Mouse (Mus musculus) embryonic facial prominence, embryonic 10.5 days (tissue): ENCODE results near the gene Gm20683. TPM values are rescaled to one million over a fixed set of nuclear protein-coding genes. Genes with fewer than 3 reads are reported as not detected.

Experiments used
- DNase-seq: peaks from one replicate; pipeline ENCODE4 v3.0.0-alpha.2; 2017; ENCODE audit warnings: low spot score
- H3K27ac ChIP-seq: fragments of 300-500 bp; sonication (generic); replicated peaks from 2 replicates; pipeline ENCODE4 v1.5.1; 2016; ENCODE audit warnings: mild to moderate bottlenecking
- H3K27me3 ChIP-seq: fragments of 300-500 bp; sonication (generic); replicated peaks from 2 replicates; pipeline ENCODE4 v1.6.1; 2016; ENCODE audit warnings: low read depth, mild to moderate bottlenecking; ENCODE audit not compliant: poor library complexity, severe bottlenecking
- H3K36me3 ChIP-seq: fragments of 300-500 bp; sonication (generic); replicated peaks from 2 replicates; pipeline ENCODE4 v1.6.1; 2016; ENCODE audit warnings: mild to moderate bottlenecking, moderate library complexity
- H3K4me1 ChIP-seq: fragments of 300-500 bp; sonication (generic); 2 replicates; pipeline ENCODE4 v1.6.1; 2016
- H3K4me3 ChIP-seq: fragments of 300-500 bp; sonication (generic); 2 replicates; pipeline ENCODE4 v1.5.1; 2016; ENCODE audit warnings: mild to moderate bottlenecking, moderate library complexity
- H3K9me3 ChIP-seq: fragments of 300-500 bp; sonication (generic); 2 replicates; pipeline ENCODE4 v1.6.1; 2016; ENCODE audit warnings: mild to moderate bottlenecking
- WGBS: fragments of 180-500 bp; shearing (Covaris S2); methylation state at CpG from one replicate; pipeline ENCODE4 v1.1.7; 2016; 5-methylcytosine and 5-hydroxymethylcytosine counted together
- polyA plus RNA-seq: library from polyadenylated mRNA; unstranded; fragments of >200 nt; fragmentation: Nextera tagmentation; extraction: Ambion mirVana; gene quantifications from 2 replicates; pipeline ENCODE4 v1.2.1, GENCODE M21; 2016

Gm20683 gene
- polyA plus RNA-seq, result 0.92 and 1.4 TPM in 2 replicates

DNA sequence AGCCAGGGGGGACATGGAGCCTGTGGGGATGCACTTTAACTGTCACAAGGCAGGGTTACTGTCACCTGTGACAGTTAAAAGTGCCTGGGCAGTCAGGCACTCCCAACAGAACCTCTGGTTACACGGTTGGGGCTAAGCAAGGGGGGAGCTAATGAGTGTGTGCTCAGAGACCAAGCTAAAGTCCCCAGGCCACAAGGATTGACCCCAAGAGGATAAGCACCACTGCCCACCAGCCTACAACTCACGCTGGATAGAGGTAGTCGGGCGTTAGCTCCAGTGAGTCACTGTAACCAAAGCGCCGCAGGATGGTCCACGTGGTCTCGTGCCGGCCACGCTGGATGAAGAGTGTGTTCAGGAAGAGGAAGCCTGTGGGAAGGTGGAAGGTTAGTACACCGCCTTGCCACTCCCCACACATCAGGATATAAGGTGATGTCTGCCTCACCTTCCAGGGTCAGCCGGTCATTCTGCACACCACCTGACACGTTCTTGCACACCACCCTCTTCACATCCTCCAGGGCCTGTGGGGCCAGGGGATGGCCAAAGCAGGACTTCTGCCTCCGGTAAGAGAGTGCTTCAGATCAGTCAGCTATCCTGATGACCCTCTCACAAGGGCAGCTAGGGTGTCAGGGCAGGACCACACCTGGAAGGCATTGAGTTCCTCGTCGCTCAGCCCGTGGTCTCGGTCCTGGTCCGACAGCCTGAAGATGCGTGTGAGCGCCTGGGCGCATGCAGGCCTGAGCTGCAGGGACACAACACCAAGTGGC lies at the start of gene Gm20683:
Gene Gm20683 (minus strand): TSS at position 647 of the 764 bp plus-strand sequence.
- Histone ChIP-seq H3K27me3 (no peaks in the 10 kb centered on the region), H3K4me3 (peak within 1 kb of the TSS; percentile 26; the same call in 1 of the 2 replicates), H3K36me3 (peaks cover 78% of the 10 kb centered on the region), H3K27ac (no peak within 1 kb of the TSS), H3K9me3 (no peaks in the 10 kb centered on the region), H3K4me1 (peaks cover 42% of the 10 kb centered on the region)
- no peak for DNase-seq
- 94% methylated on average over 22 of the region's 22 CpGs for WGBS

DNA sequence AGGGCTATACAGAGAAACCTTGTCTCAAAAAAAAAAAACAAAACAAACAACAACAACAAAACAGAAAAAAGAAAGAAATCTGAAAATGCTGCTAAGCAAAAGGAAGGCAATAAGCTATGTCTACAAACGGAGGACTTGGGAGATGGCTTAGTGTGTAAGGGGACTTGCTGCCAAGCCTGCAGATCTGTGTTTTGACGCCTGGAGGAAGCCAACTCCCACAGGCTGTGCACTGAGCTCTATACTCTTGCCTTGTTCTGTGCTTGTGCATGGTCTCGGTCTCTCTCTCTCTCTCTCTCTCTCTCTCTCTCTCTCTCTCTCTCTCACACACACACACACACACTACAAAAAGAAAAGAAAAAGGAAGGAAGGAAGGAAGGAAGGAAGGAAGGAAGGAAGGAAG lies 47.3 kb upstream of the Gm20683 start:
- Histone ChIP-seq H3K9me3 (no peaks in the 10 kb centered on the region), H3K27ac (no peak overlapping the region), H3K27me3 (no peaks in the 10 kb centered on the region), H3K4me1 (peaks cover 23% of the 10 kb centered on the region), H3K4me3 (no peak overlapping the region), H3K36me3 (peaks cover 59% of the 10 kb centered on the region)
- DNase-seq, result no peak
- 86% methylated on average over 3 of the region's 3 CpGs for WGBS

DNA sequence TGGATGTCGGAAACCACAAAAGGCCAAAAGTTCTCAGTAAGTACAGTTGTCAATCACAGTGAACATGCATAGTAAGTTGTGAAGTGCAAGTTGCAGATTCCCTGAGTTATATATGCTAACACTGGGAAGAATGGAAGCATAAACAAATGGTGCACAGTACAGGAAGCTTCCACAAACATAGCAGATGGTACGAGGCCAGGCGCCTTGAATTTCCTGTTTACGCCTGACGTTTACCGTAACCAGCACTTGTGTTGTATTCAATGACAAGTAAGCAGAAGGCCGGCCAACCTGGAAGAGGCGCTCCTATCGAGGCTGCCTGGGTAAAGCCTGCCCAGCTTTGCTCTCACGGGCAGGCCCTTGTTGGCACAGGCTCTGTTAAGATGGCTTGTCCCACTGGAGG lies 45.9 kb upstream of the Gm20683 start:
- Histone ChIP-seq H3K27me3 (no peaks in the 10 kb centered on the region), H3K4me3 (no peak overlapping the region), H3K27ac (no peak overlapping the region), H3K36me3 (peaks cover 73% of the 10 kb centered on the region), H3K9me3 (no peaks in the 10 kb centered on the region), H3K4me1 (peaks cover 36% of the 10 kb centered on the region)
- 91% methylated on average over 10 of the region's 10 CpGs for WGBS
- DNase-seq, result no peak

DNA sequence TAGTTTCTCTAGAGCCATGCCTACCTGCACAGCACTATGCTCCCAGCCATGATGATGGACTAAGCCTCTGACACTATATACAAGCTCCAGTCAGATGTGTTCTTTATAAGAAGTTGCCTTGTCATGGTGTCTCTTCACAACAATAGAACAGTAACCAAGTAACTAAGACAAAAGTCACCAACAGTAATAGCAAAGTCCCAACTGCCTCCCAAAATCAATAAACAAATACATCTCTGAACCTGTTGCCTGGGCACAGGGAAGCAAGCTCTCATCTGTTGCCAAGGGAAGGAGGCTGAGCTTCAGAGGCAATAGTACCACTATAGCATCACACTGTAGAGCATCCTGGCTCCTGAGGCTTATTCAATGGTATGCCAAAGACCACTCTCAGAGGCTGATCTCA lies 45.2 kb upstream of the Gm20683 start:
- Histone ChIP-seq H3K27ac (no peak overlapping the region), H3K4me3 (no peak overlapping the region), H3K9me3 (no peaks in the 10 kb centered on the region), H3K4me1 (peaks cover 43% of the 10 kb centered on the region), H3K27me3 (no peaks in the 10 kb centered on the region), H3K36me3 (peaks cover 77% of the 10 kb centered on the region)
- DNase-seq, result no peak

DNA sequence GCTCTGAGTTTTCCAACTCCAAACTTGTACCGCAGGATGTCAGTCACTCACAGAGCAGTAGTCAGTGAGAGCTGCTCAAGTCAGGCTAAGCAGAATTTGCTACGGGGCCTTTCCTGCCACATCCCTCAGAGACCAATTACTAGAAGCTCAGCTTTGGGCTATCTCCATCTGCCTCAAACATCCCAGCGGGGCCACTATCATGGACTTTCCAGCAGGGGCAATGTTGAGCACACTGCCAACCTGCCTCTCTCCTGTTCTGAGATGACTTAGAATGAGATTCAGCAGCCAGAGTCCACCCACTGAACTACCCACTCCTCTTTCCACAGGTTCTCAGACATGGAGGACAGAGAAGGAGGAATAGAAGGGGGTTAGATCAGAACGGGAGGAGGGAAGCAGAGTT lies 44.1 kb upstream of the Gm20683 start:
- Histone ChIP-seq H3K27me3 (no peaks in the 10 kb centered on the region), H3K27ac (no peak overlapping the region), H3K4me3 (no peak overlapping the region), H3K36me3 (peaks cover 74% of the 10 kb centered on the region), H3K4me1 (peaks cover 54% of the 10 kb centered on the region), H3K9me3 (no peaks in the 10 kb centered on the region)
- peak; percentile 41 for DNase-seq
- WGBS, result 45% methylated on average over 4 of the region's 4 CpGs

DNA sequence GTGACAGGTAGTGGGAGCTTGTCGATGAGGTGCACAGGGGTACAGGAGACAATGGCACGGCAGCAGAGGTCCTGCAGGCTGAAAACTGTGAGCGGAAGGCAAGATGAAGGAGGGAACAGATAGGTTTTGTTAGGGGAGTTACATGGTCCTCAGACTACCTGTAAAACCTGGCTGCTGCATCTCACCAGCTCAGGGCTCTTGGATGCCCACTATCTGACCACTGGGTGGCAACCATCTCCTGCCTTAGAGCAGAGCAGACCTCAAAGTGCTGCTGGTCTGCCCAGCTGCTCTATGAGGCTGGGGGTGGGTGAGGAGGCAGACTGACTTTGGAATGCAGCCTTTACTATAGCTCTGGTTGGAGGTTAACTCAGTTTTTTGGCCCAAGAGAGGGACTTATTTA lies 42.3 kb upstream of the Gm20683 start:
- Histone ChIP-seq H3K27ac (peak overlapping the region; percentile 89; the same call in 1 of the 2 replicates), H3K36me3 (peaks cover 70% of the 10 kb centered on the region), H3K4me3 (no peak overlapping the region), H3K9me3 (no peaks in the 10 kb centered on the region), H3K27me3 (no peaks in the 10 kb centered on the region), H3K4me1 (peaks cover 73% of the 10 kb centered on the region)
- DNase-seq, result no peak
- WGBS, result 90% methylated on average over 3 of the region's 3 CpGs

DNA sequence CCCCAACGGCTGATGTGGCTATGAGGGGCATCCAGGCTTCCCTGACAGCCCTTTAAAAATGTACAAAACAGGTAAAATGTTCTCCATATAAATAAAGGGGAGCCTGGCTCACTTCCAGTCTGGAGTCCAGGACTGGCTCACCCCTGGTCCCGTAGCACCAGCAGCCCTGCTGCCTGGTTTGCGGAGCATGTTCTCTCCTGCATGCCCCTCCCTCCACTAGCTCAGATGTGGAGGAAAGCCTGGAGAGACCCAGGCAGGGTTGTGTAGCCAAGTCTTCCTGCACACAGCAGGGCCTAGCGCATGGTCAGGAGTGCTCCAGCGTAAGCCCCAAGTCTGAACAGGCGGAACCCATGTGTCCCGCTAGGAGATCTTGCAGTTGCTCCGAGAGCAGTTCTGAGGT lies 41.7 kb upstream of the Gm20683 start:
- no peak overlapping the region for H3K4me3 ChIP-seq
- peak overlapping the region; percentile 89 for H3K27ac ChIP-seq
- DNase-seq, result no peak
- peaks cover 70% of the 10 kb centered on the region for H3K36me3 ChIP-seq
- H3K4me1 ChIP-seq, result peaks cover 78% of the 10 kb centered on the region
- H3K27me3 ChIP-seq, result no peaks in the 10 kb centered on the region
- 85% methylated on average over 8 of the region's 8 CpGs for WGBS
- H3K9me3 ChIP-seq, result no peaks in the 10 kb centered on the region

DNA sequence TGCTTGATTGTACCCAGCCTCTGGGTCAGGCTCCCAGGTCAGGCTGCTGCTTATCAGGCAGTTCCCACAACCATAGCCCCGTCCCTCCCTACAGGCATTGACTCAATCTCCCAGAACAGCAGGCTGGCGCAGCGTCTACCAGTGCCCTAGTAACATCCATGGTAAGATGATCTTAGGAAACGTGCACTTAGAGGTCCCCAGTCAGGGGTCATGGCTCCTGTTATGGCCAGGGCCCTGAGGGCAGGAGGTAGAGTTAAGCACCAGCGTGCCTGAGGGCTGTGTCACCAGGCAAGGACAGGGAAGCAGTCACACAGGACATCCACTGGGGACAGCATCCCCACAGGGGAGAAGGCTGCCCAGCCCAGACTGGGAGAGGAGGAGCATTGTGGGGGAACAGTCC lies 40.7 kb upstream of the Gm20683 start:
- 15% methylated on average over 5 of the region's 5 CpGs for WGBS
- peak; percentile 49 for DNase-seq
- Histone ChIP-seq H3K36me3 (peaks cover 70% of the 10 kb centered on the region), H3K27ac (peak overlapping the region; percentile 89), H3K4me3 (0 out of 2 replicates have a peak overlapping the region, but pooled peaks have one; percentile 4), H3K4me1 (peaks cover 87% of the 10 kb centered on the region), H3K9me3 (no peaks in the 10 kb centered on the region), H3K27me3 (no peaks in the 10 kb centered on the region)

DNA sequence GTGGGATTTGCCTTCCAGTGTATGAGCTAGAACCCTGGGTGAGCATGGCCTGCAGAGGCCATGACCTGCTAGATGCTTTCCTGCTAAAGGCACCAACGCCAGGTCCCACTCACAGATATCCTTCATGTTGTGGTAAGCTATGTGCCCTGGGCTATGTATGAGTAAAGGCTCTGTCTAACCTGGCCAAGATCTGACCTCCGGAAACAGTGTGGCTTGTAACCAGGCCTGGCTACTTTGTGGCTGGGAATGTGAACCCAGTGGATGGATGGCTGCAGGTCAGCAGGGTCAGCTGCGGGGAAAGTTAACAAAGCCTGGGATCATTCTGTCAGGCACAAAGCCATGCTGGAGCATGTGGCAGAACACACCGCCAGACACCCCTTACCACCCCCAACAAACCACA lies 40.1 kb upstream of the Gm20683 start:
- Histone ChIP-seq H3K4me1 (peaks cover 93% of the 10 kb centered on the region), H3K9me3 (no peaks in the 10 kb centered on the region), H3K4me3 (peak overlapping the region; percentile 36), H3K27me3 (no peaks in the 10 kb centered on the region), H3K27ac (peak overlapping the region; percentile 89), H3K36me3 (peaks cover 69% of the 10 kb centered on the region)
- 10% methylated on average over 4 of the region's 4 CpGs for WGBS
- DNase-seq, result peak; percentile 66

DNA sequence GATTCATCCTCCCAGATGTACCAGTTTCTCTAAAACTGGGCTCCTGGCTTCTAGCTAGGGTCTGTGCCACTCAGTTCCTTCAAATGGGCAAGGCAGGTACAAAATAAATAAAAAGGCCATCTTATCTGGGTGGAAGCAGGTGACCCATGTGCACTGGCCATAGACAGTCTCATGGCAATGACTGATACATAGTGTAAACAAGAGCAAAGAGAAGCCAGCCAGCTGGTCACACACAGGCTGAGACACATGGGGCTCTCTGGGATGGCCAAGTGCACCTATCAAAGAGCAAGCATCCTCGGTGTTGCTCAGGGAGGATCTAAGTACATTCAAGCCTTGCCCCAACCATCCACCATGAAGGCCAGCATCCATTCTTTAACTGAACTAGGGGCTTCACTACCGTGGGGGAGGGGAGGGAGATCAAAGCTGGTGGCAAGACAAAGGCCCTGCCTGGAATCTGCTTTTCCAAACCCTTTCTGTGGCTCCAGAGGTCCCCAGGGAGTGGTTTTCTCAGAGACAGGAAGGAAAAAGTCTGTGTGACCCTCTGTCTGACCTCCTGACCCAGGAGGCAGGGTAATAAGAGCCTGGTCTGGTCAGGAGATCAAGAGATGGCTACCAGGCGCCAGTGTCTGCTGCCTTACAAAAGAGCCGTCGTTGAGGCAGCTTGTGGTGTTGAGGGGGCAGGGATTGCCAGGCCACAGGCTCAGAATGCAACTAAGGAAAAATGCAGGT lies 39.5 kb upstream of the Gm20683 start:
- peak overlapping the region; percentile 36 for H3K4me3 ChIP-seq
- peaks cover 99% of the 10 kb centered on the region for H3K4me1 ChIP-seq
- H3K27ac ChIP-seq, result peak overlapping the region; percentile 89
- peak; percentile 79 for DNase-seq
- no peaks in the 10 kb centered on the region for H3K9me3 ChIP-seq
- WGBS, result 2% methylated on average over 5 of the region's 5 CpGs
- peaks cover 67% of the 10 kb centered on the region for H3K36me3 ChIP-seq
- no peaks in the 10 kb centered on the region for H3K27me3 ChIP-seq

DNA sequence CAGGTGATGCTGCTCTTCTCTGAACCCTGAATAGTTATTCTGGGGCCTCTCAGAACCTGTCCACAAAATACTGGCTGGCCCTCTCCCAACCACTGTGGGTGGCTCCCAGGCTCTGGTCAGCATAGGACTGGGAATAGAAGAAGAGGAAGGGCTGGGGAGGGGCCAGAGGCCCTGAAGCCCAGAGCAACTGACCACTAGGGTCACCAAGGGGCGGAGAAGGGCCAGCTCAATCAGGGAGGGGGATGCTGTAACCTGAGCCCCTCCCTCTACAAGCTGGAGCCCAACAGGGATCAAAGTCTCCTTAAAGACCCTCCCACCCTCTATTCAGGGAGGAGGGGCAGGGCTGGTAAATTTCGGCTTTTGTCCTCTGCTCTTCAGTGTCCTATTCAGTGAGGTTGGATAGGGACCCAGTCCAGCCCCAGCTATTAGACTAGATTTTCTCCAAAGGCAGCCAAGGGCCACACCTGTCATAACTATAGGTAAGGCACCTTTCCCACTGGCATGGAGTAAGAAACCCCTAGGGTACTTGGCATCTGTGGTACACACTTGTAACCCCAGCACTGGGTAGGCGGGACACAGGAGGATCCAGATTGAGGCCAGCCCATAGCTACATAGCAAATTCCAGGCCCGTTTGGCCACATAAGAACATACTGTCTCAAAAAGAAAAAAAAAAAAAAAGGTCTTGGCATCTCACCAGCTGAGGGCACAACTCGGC lies 38.8 kb upstream of the Gm20683 start, which contains the start of gene Wfikkn1:
Gene Wfikkn1 (minus strand): TSS at position 663 of the 715 bp plus-strand sequence.
- Histone ChIP-seq H3K27me3 (no peaks in the 10 kb centered on the region), H3K36me3 (peaks cover 65% of the 10 kb centered on the region), H3K4me3 (peak within 1 kb of the TSS; percentile 36), H3K27ac (peak within 1 kb of the TSS; percentile 89), H3K4me1 (peaks cover 97% of the 10 kb centered on the region), H3K9me3 (no peaks in the 10 kb centered on the region)
- DNase-seq, result peak; percentile 58
- 23% methylated on average over 5 of the region's 5 CpGs for whole genome bisulfite sequencing

DNA sequence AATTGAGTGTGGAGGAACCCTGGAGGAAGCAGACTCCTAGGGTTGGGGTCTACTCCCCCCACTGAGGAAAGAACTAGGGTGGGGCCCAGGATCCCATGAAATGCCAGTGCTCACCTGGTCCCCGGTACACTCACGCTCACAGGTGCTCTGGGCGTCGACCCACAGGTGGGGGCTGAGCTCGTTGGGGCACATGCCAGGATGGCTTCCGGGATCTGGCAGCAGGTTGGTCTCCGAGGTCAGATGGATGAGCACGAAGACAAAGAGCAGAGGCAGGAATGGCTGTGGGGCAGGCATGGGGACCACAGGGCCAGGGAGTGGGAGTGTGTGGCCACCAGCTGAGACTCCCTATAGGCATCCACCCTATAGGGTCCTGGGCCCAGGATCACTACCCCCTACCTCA lies 38.2 kb upstream of the Gm20683 start:
- H3K4me3 ChIP-seq, result peak overlapping the region; percentile 36
- no peaks in the 10 kb centered on the region for H3K27me3 ChIP-seq
- no peak for DNase-seq
- no peaks in the 10 kb centered on the region for H3K9me3 ChIP-seq
- H3K4me1 ChIP-seq, result peaks cover 91% of the 10 kb centered on the region
- H3K27ac ChIP-seq, result peak overlapping the region; percentile 89
- H3K36me3 ChIP-seq, result peaks cover 59% of the 10 kb centered on the region
- 71% methylated on average over 8 of the region's 8 CpGs for WGBS
